9 mouse cellular contexts compared by ENCODE assay signal in genomic region chr9:24770149-24770940, GRCm38 (mm10). TPM values are rescaled to one million over a fixed set of nuclear protein-coding genes. Genes with fewer than 3 reads are reported as not detected.
DNase-seq lines count a peak whose midpoint lies in the region; ATAC-seq and TF ChIP-seq lines count a peak whose summit lies in the region.
"Had no signal": no experiment of that assay in that cellular context is flagged by ENCODE, and none has a peak within 500 bp of the region (broad histone marks: within the 10 kb centered on the region; RNA-seq: fewer than 3 reads in every experiment).

No protein-coding gene starts in this region.

- DNase-seq in kidney, adult 8-10 months: no peak
- DNase-seq in thymus, postnatal 25 days: no peak
- no peak for DNase-seq in layer of hippocampus, adult 2 months (ENCODE audit: low spot score in 2 of 2)

- H3K4me1 ChIP-seq in kidney, embryonic 16.5 days (ENCODE audit: insufficient read depth, low read length): peaks cover 3% of the 10 kb centered on the region; the same call in 1 of the 2 replicates
- peaks cover 16% of the 10 kb centered on the region for H3K4me1 ChIP-seq in forebrain, embryonic 13.5 days
- peaks cover 7% of the 10 kb centered on the region for H3K4me1 ChIP-seq in intestine, embryonic 16.5 days (ENCODE audit: control insufficient read depth, insufficient read depth, low read length)
- peaks cover 19% of the 10 kb centered on the region for H3K4me1 ChIP-seq in neural tube, embryonic 15.5 days

- H3K4me2 ChIP-seq in kidney, embryonic 16.5 days (replicated peaks; ENCODE audit: low read depth, low read length): peak overlapping the region; percentile 40
- H3K4me2 ChIP-seq in forebrain, embryonic 13.5 days: peak overlapping the region; percentile 32
- H3K4me2 ChIP-seq in intestine, embryonic 16.5 days (ENCODE audit: low read depth, low read length): peak overlapping the region; percentile 26
- peak overlapping the region; percentile 34 for H3K4me2 ChIP-seq in neural tube, embryonic 15.5 days

- no peak overlapping the region for H3K27ac ChIP-seq in kidney, embryonic 16.5 days (ENCODE audit: low read length)
- H3K27ac ChIP-seq in forebrain, embryonic 13.5 days: no peak overlapping the region
- H3K27ac ChIP-seq in intestine, embryonic 16.5 days (ENCODE audit: low read length): no peak overlapping the region
- no peak overlapping the region for H3K27ac ChIP-seq in neural tube, embryonic 15.5 days (replicated peaks)
- no peak overlapping the region for H3K27ac ChIP-seq in layer of hippocampus, adult 2 months

- H3K36me3 ChIP-seq in kidney, embryonic 16.5 days (ENCODE audit: insufficient read depth, low read length): no peaks in the 10 kb centered on the region
- H3K36me3 ChIP-seq in forebrain, embryonic 13.5 days (ENCODE audit: poor library complexity, severe bottlenecking): no peaks in the 10 kb centered on the region
- H3K36me3 ChIP-seq in intestine, embryonic 16.5 days (ENCODE audit: control insufficient read depth, insufficient read depth, low read length): no peaks in the 10 kb centered on the region
- H3K36me3 ChIP-seq in neural tube, embryonic 15.5 days: no peaks in the 10 kb centered on the region

- peak overlapping the region; percentile 28 for H3K4me3 ChIP-seq in kidney, embryonic 16.5 days (ENCODE audit: low read length)
- H3K4me3 ChIP-seq in forebrain, embryonic 13.5 days: peak overlapping the region; percentile 17
- peak overlapping the region; percentile 20 for H3K4me3 ChIP-seq in intestine, embryonic 16.5 days (ENCODE audit: low read length)
- H3K4me3 ChIP-seq in neural tube, embryonic 15.5 days (replicated peaks): no peak overlapping the region; the same call in 1 of the 2 replicates
- H3K4me3 ChIP-seq in layer of hippocampus, adult 2 months: no peak overlapping the region

- WGBS in kidney, embryonic 16.5 days: under 1% methylated on average over 41 of the region's 41 CpGs
- under 1% methylated on average over 41 of the region's 41 CpGs for WGBS in forebrain, embryonic 13.5 days
- WGBS in intestine, embryonic 16.5 days: 1% methylated on average over 41 of the region's 41 CpGs
- WGBS in neural tube, embryonic 15.5 days: under 1% methylated on average over 41 of the region's 41 CpGs

- H3K9me3 ChIP-seq in kidney, embryonic 16.5 days (ENCODE audit: low read length): no peaks in the 10 kb centered on the region
- H3K9me3 ChIP-seq in forebrain, embryonic 13.5 days (replicated peaks): no peaks in the 10 kb centered on the region
- H3K9me3 ChIP-seq in intestine, embryonic 16.5 days (ENCODE audit: control insufficient read depth, low read length): no peaks in the 10 kb centered on the region
- no peaks in the 10 kb centered on the region for H3K9me3 ChIP-seq in neural tube, embryonic 15.5 days (replicated peaks)

- TF ChIP-seq CTCF in layer of hippocampus, adult 2 months (conservative IDR thresholded peaks at IDR 0.05): no peak

- H3K9ac ChIP-seq in kidney, embryonic 16.5 days (replicated peaks; ENCODE audit: low read length): no peak overlapping the region
- no peak overlapping the region for H3K9ac ChIP-seq in forebrain, embryonic 13.5 days
- H3K9ac ChIP-seq in intestine, embryonic 16.5 days (ENCODE audit: low read depth, low read length): no peak overlapping the region
- no peak overlapping the region for H3K9ac ChIP-seq in neural tube, embryonic 15.5 days (replicated peaks)

- peaks cover 86% of the 10 kb centered on the region for H3K27me3 ChIP-seq in kidney, embryonic 16.5 days (ENCODE audit: insufficient read depth, low read length)
- H3K27me3 ChIP-seq in forebrain, embryonic 13.5 days: peaks cover 90% of the 10 kb centered on the region
- H3K27me3 ChIP-seq in intestine, embryonic 16.5 days (replicated peaks; ENCODE audit: control insufficient read depth, insufficient read depth, low read length): peaks cover 66% of the 10 kb centered on the region
- peaks cover 84% of the 10 kb centered on the region for H3K27me3 ChIP-seq in neural tube, embryonic 15.5 days (replicated peaks)

- ATAC-seq in kidney, embryonic 16.5 days (ENCODE audit: low FRiP score, low TSS enrichment): peak; percentile 16; the same call in 1 of the 2 replicates
- no peak for ATAC-seq in forebrain, embryonic 13.5 days
- ATAC-seq in intestine, embryonic 16.5 days: no peak; the same call in 1 of the 2 replicates
- 0 out of 2 replicates have a peak, but pooled peaks have one; percentile 10 for ATAC-seq in neural tube, embryonic 15.5 days (ENCODE audit: low FRiP score)
- no peak for ATAC-seq in activated CD4-positive, CD25-positive, alpha-beta regulatory T cell, adult 4 months

RNA-seq across cellular contexts. Expression of gene Tbx20, which starts 3.8 kb away (rescaled TPM):
- 0.14 and 0.19 TPM in 2 replicates for polyA plus RNA-seq in kidney, embryonic 16.5 days (2015; fragmentation: Nextera tagmentation; extraction: Ambion mirVana)
- polyA plus RNA-seq in forebrain, embryonic 13.5 days (2015; fragmentation: Nextera tagmentation; extraction: Ambion mirVana): 0.01 and 0.30 TPM in 2 replicates
- polyA plus RNA-seq in intestine, embryonic 16.5 days (2015; fragmentation: Nextera tagmentation; extraction: Ambion mirVana): 0.10 and 0.11 TPM in 2 replicates
- 0.03 and 0.28 TPM in 2 replicates for polyA plus RNA-seq in neural tube, embryonic 15.5 days (2015; fragmentation: Nextera tagmentation; extraction: Ambion mirVana)
- under 1 TPM in 1 of 2 experiments, not detected in 1; 0.57 TPM for polyA plus RNA-seq in activated CD4-positive, CD25-positive, alpha-beta regulatory T cell, adult 4 months (2017; shearing (Covaris generic))
- total RNA-seq in layer of hippocampus, adult 2 months (2021): not detected
- total RNA-seq: left cerebral cortex, postnatal 25 days had no signal

Comparison
In these comparisons a context has a peak if more than half of its experiments do, and no peak if none do; other contexts are left out.
1. ATAC-seq: peak in kidney, embryonic 16.5 days (single experiment) and neural tube, embryonic 15.5 days (single experiment); none in forebrain, embryonic 13.5 days (single experiment), intestine, embryonic 16.5 days (single experiment) and activated CD4-positive, CD25-positive, alpha-beta regulatory T cell, adult 4 months (single experiment).
2. H3K4me3 ChIP-seq: peak in kidney, embryonic 16.5 days (single experiment), forebrain, embryonic 13.5 days (single experiment) and intestine, embryonic 16.5 days (single experiment); none in neural tube, embryonic 15.5 days (single experiment) and layer of hippocampus, adult 2 months (single experiment).
3. Peak in every context shown above with its lines, with median percentiles within 50 percentile points of each other: H3K4me2 ChIP-seq.